Comparison of ENCODE assay signal across 15 mouse cellular contexts in the genomic region with DNA sequence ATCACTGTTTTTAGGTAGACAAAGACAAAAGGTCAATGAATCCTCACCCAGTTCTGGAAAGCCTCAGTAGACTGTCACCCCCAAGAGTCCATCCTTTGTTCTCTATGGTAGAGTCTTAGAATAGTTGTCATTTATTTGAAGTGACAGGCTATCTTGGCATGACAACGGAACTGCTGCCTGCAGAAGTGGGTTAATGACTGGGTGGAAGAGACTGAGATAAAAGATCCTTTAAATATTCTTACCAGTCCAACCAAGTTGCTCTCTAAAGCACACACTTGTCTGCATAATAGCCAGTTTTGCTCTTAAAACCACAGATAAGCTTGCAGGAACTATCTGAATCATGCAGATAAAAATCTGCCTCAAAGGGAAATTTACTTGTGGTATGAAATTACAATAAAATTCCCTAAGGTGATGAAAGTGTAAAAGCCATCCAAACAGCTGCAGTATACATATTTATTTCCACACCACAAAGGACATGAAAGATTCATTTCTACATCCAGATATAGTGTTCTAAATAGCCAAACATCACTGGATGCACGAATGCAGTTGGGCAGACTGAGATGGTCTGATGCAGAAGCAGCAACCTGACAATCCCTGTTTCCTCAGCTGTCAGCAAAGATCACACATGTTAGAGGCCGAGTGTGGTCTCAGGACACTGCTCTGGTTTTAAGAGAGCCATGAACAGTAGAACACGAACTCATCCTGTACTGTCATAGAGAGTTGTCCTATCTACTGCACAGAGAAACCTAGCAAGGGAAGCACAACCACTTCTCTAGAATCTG.
DNase-seq lines count a peak whose midpoint lies in the region; ATAC-seq and TF ChIP-seq lines count a peak whose summit lies in the region.
"Had no signal": no experiment of that assay in that cellular context is flagged by ENCODE, and none has a peak within 500 bp of the region (broad histone marks: within the 10 kb centered on the region; RNA-seq: fewer than 3 reads in every experiment).

No protein-coding gene starts in this region.

- peak; percentile 74 for ATAC-seq in forebrain, embryonic 13.5 days
- ATAC-seq in forebrain, embryonic 12.5 days (ENCODE audit: low FRiP score), result no peak
- peak; percentile 69; the same call in 1 of the 2 replicates for ATAC-seq in forebrain, embryonic 16.5 days
- ATAC-seq in midbrain, embryonic 15.5 days (replicated peaks), result peak; percentile 59; the same call in 1 of the 2 replicates
- ATAC-seq: liver, postnatal 0 days had no signal

- no peak overlapping the region for H3K9ac ChIP-seq in forebrain, embryonic 13.5 days
- H3K9ac ChIP-seq in forebrain, embryonic 12.5 days, result no peak overlapping the region
- no peak overlapping the region for H3K9ac ChIP-seq in forebrain, embryonic 16.5 days (replicated peaks; ENCODE audit: low read depth, low read length)
- no peak overlapping the region for H3K9ac ChIP-seq in midbrain, embryonic 15.5 days
- H3K9ac ChIP-seq: heart, embryonic 12.5 days; liver, postnatal 0 days; stomach, embryonic 15.5 days had no signal

- no peaks in the 10 kb centered on the region for H3K36me3 ChIP-seq in forebrain, embryonic 13.5 days (ENCODE audit: poor library complexity, severe bottlenecking)
- H3K36me3 ChIP-seq in forebrain, embryonic 12.5 days (replicated peaks), result no peaks in the 10 kb centered on the region
- no peaks in the 10 kb centered on the region for H3K36me3 ChIP-seq in forebrain, embryonic 16.5 days (ENCODE audit: control insufficient read depth, insufficient read depth)
- H3K36me3 ChIP-seq in midbrain, embryonic 15.5 days (replicated peaks), result no peaks in the 10 kb centered on the region
- H3K36me3 ChIP-seq: heart, embryonic 12.5 days; stomach, embryonic 15.5 days had no signal

- intact Hi-C loops in gastrocnemius, adult 2 months (cut with DNase I), result no loop called here

- H3K27ac ChIP-seq in forebrain, embryonic 13.5 days, result 0 out of 2 replicates have a peak overlapping the region, but pooled peaks have one; percentile 21
- no peak overlapping the region for H3K27ac ChIP-seq in forebrain, embryonic 12.5 days
- H3K27ac ChIP-seq in forebrain, embryonic 16.5 days (ENCODE audit: low read length), result peak overlapping the region; percentile 56
- H3K27ac ChIP-seq in midbrain, embryonic 15.5 days, result peak overlapping the region; percentile 13; the same call in 1 of the 2 replicates
- H3K27ac ChIP-seq in gastrocnemius, adult 2 months, result no peak overlapping the region
- H3K27ac ChIP-seq: stomach, embryonic 15.5 days had no signal

- no peak overlapping the region for H3K4me3 ChIP-seq in forebrain, embryonic 13.5 days
- no peak overlapping the region for H3K4me3 ChIP-seq in forebrain, embryonic 12.5 days (replicated peaks)
- H3K4me3 ChIP-seq in forebrain, embryonic 16.5 days (replicated peaks; ENCODE audit: low read length), result no peak overlapping the region
- H3K4me3 ChIP-seq in midbrain, embryonic 15.5 days, result no peak overlapping the region
- no peak overlapping the region for H3K4me3 ChIP-seq in gastrocnemius, adult 2 months
- H3K4me3 ChIP-seq: heart, embryonic 12.5 days; stomach, embryonic 15.5 days had no signal

- no peaks in the 10 kb centered on the region for H3K9me3 ChIP-seq in forebrain, embryonic 13.5 days (replicated peaks)
- H3K9me3 ChIP-seq in forebrain, embryonic 12.5 days, result no peaks in the 10 kb centered on the region
- H3K9me3 ChIP-seq in forebrain, embryonic 16.5 days (ENCODE audit: control insufficient read depth, low read length), result no peaks in the 10 kb centered on the region
- H3K9me3 ChIP-seq in midbrain, embryonic 15.5 days, result no peaks in the 10 kb centered on the region
- H3K9me3 ChIP-seq: heart, embryonic 12.5 days; stomach, embryonic 15.5 days had no signal

- TF ChIP-seq CTCF in gastrocnemius, adult 2 months (IDR thresholded peaks at IDR 0.05), result no peak

- peaks cover 24% of the 10 kb centered on the region for H3K4me1 ChIP-seq in forebrain, embryonic 13.5 days
- H3K4me1 ChIP-seq in forebrain, embryonic 12.5 days, result peaks cover 13% of the 10 kb centered on the region
- peaks cover 15% of the 10 kb centered on the region for H3K4me1 ChIP-seq in forebrain, embryonic 16.5 days (replicated peaks; ENCODE audit: control insufficient read depth, insufficient read depth, low read length)
- peaks cover 11% of the 10 kb centered on the region; the same call in 1 of the 2 replicates for H3K4me1 ChIP-seq in midbrain, embryonic 15.5 days
- H3K4me1 ChIP-seq: stomach, embryonic 15.5 days had no signal

- DNase-seq in 3T3-L1 (ENCODE audit: low read depth, low spot score), result peak; percentile 68
- DNase-seq in left cerebral cortex, adult 8-10 months (ENCODE audit: low spot score in 2 of 2), result no peak
- no peak for DNase-seq in ovary, postnatal 10 days (ENCODE audit: low spot score)
- DNase-seq in gastrocnemius, adult 2 months, result no peak
- DNase-seq: adrenal gland, postnatal 14 days; B cell, adult 2 months; cerebellum, adult 11 months; kidney, adult 11 months; liver, postnatal 0 days had no signal

- no peak overlapping the region for H3K4me2 ChIP-seq in forebrain, embryonic 13.5 days
- H3K4me2 ChIP-seq in forebrain, embryonic 12.5 days, result no peak overlapping the region
- no peak overlapping the region for H3K4me2 ChIP-seq in forebrain, embryonic 16.5 days (ENCODE audit: low read length)
- no peak overlapping the region for H3K4me2 ChIP-seq in midbrain, embryonic 15.5 days
- H3K4me2 ChIP-seq: heart, embryonic 12.5 days; stomach, embryonic 15.5 days had no signal

- no peaks in the 10 kb centered on the region for H3K27me3 ChIP-seq in forebrain, embryonic 13.5 days
- no peaks in the 10 kb centered on the region for H3K27me3 ChIP-seq in forebrain, embryonic 12.5 days
- no peaks in the 10 kb centered on the region for H3K27me3 ChIP-seq in forebrain, embryonic 16.5 days (replicated peaks; ENCODE audit: control insufficient read depth, insufficient read depth, low read length)
- H3K27me3 ChIP-seq in midbrain, embryonic 15.5 days (replicated peaks), result no peaks in the 10 kb centered on the region
- H3K27me3 ChIP-seq: heart, embryonic 12.5 days; stomach, embryonic 15.5 days had no signal

- 64% methylated on average over 4 of the region's 4 CpGs for WGBS in forebrain, embryonic 13.5 days
- 62% methylated on average over 4 of the region's 4 CpGs for WGBS in forebrain, embryonic 12.5 days
- 54% methylated on average over 4 of the region's 4 CpGs for WGBS in forebrain, embryonic 16.5 days
- 34% methylated on average over 4 of the region's 4 CpGs for WGBS in midbrain, embryonic 15.5 days

Comparison
In these comparisons a context has a peak if more than half of its experiments do, and no peak if none do; other contexts are left out.
1. H3K27ac ChIP-seq: peak in forebrain, embryonic 13.5 days (single experiment), forebrain, embryonic 16.5 days (single experiment) and midbrain, embryonic 15.5 days (single experiment); none in forebrain, embryonic 12.5 days (single experiment) and gastrocnemius, adult 2 months (single experiment).